9 mouse cellular contexts compared by ENCODE assay signal in the genomic region with DNA sequence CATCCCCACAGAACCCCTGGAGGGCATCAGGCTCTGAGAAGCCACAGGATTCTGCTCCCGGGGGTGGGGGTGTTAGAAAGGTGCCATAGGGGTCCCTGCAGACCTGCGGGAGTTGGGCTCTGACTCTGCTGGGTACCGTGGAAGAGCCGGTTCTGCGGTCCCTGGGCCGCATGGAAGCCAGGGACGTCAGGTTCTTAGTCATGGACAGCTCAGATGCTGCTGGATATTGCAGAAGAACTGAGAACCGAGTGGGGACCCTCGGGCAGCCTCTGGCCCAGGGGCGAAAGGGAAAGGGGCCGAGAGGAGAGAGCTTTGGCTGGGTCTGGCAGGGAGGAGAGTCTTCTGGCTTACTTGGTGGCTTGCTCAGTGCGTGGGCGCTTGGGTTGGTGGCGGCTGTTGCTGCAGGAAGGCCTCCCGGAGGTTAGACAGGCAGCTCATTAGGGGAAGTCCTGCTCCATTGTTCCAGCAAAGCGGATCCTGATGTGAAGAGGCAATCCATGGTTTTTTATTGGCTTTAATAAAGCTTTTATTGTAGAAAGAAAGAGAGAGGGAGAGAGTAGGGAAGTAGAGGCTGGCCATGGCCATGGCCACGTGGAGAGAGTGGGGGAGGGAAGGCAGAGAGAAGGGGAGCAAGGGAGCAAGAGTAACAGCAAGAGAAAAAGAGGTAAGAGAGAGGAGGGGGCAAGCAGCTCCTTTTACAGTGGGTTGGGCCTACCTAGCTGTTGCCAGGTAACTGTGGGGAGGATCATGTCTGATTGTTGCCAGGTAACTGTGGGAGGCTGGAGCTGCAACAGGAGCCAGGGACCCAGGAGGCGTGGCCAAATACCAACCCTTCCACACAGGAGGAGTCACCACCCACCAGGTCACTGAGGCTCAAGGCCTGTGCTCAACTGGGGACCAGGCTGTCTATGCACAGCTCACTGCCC.
DNase-seq lines count a peak whose midpoint lies in the region; ATAC-seq lines count a peak whose summit lies in the region.
"Had no signal": no experiment of that assay in that cellular context is flagged by ENCODE, and none has a peak within 500 bp of the region (broad histone marks: within the 10 kb centered on the region; RNA-seq: fewer than 3 reads in every experiment).

No protein-coding gene starts in this region.

- DNase-seq in frontal cortex, postnatal 36 days (ENCODE audit: low spot score in 2 of 2) = no peak
- peak; percentile 93 for DNase-seq in ES-CJ7 (ENCODE audit: low read depth, low spot score)
- DNase-seq in forebrain, embryonic 11.5 days (ENCODE audit: low spot score) = peak; percentile 49
- DNase-seq in liver, embryonic 11.5 days (ENCODE audit: low spot score) = no peak
- DNase-seq in urinary bladder, postnatal 10 days (ENCODE audit: low spot score) = no peak
- no peak for DNase-seq in lung, postnatal 36 days
- DNase-seq: thymus, postnatal 4 days had no signal

- H3K27ac ChIP-seq in forebrain, embryonic 11.5 days (ENCODE audit: low read depth, low read length) = no peak overlapping the region
- no peak overlapping the region for H3K27ac ChIP-seq in liver, embryonic 11.5 days (ENCODE audit: low read depth, low read length)

- no peaks in the 10 kb centered on the region for H3K27me3 ChIP-seq in forebrain, embryonic 11.5 days (ENCODE audit: control insufficient read depth, insufficient read depth, low read length)
- H3K27me3 ChIP-seq in liver, embryonic 11.5 days (replicated peaks; ENCODE audit: control insufficient read depth, insufficient read depth, low read length) = no peaks in the 10 kb centered on the region

- 7% methylated on average over 18 of the region's 18 CpGs for WGBS in forebrain, embryonic 11.5 days
- WGBS in liver, embryonic 11.5 days = 12% methylated on average over 18 of the region's 18 CpGs

- H3K9me3 ChIP-seq in forebrain, embryonic 11.5 days (ENCODE audit: control insufficient read depth, low read length) = no peaks in the 10 kb centered on the region
- H3K9me3 ChIP-seq in liver, embryonic 11.5 days (ENCODE audit: control insufficient read depth, low read length) = no peaks in the 10 kb centered on the region

- H3K4me2 ChIP-seq in forebrain, embryonic 11.5 days (ENCODE audit: low read depth, low read length, severe bottlenecking) = peak overlapping the region; percentile 29; the same call in 1 of the 2 replicates
- H3K4me2 ChIP-seq in liver, embryonic 11.5 days = peak overlapping the region; percentile 35

- H3K4me3 ChIP-seq in forebrain, embryonic 11.5 days (ENCODE audit: low read depth, low read length) = no peak overlapping the region
- no peak overlapping the region for H3K4me3 ChIP-seq in liver, embryonic 11.5 days (ENCODE audit: low read depth, low read length)

- no peak overlapping the region for H3K9ac ChIP-seq in forebrain, embryonic 11.5 days (ENCODE audit: low read length)
- H3K9ac ChIP-seq in liver, embryonic 11.5 days (ENCODE audit: low read depth, low read length) = no peak overlapping the region

- no peaks in the 10 kb centered on the region for H3K4me1 ChIP-seq in forebrain, embryonic 11.5 days (replicated peaks; ENCODE audit: control insufficient read depth, insufficient read depth, low read length)
- H3K4me1 ChIP-seq in liver, embryonic 11.5 days (replicated peaks; ENCODE audit: control insufficient read depth, insufficient read depth, low read length) = no peaks in the 10 kb centered on the region

- no peaks in the 10 kb centered on the region for H3K36me3 ChIP-seq in forebrain, embryonic 11.5 days (ENCODE audit: control insufficient read depth, insufficient read depth, low read length)
- no peaks in the 10 kb centered on the region for H3K36me3 ChIP-seq in liver, embryonic 11.5 days (ENCODE audit: control insufficient read depth, insufficient read depth, low read length)

- peak; percentile 73; the same call in 1 of the 2 replicates for ATAC-seq in frontal cortex, adult (ENCODE audit: low TSS enrichment)
- peak; percentile 88 for ATAC-seq in forebrain, embryonic 11.5 days (replicated peaks; ENCODE audit: low FRiP score)
- peak; percentile 57 for ATAC-seq in liver, embryonic 11.5 days (replicated peaks; ENCODE audit: low FRiP score)
- ATAC-seq in megakaryocyte-erythroid progenitor cell, adult 5-6 weeks (replicated peaks; ENCODE audit: low FRiP score, low TSS enrichment, poor library complexity, severe bottlenecking) = no peak

Comparison
In these comparisons a context has a peak if more than half of its experiments do, and no peak if none do; other contexts are left out.
1. DNase-seq: peak in ES-CJ7 (single experiment) and forebrain, embryonic 11.5 days (single experiment); none in frontal cortex, postnatal 36 days (0 of 2), liver, embryonic 11.5 days (single experiment), urinary bladder, postnatal 10 days (single experiment) and lung, postnatal 36 days (single experiment).